Mouse (Mus musculus): Measurements from ENCODE around the gene Olfr912.

Gene Olfr912

GRCm38 (mm10) chr9:38579878-38580277 lies at the start of gene Olfr912:
TSS of gene Olfr912 (plus strand) at chr9:38580178.
- no peak for DNase-seq

- DNase-seq, result no peak
These were observed 42.4 kb upstream of the Olfr912 start, which contains the start of gene Olfr910 for GRCm38 (mm10) chr9:38537549-38537948. TSS of gene Olfr910 (plus strand) at chr9:38537849.

- no peak for DNase-seq
These were observed 11.1 kb downstream of the Olfr912 start for GRCm38 (mm10) chr9:38591056-38591455.

GRCm38 (mm10) chr9:38592459-38592858 lies 12.5 kb downstream of the Olfr912 start, which contains the start of gene Olfr913:
TSS of gene Olfr913 (plus strand) at chr9:38592759.
- DNase-seq, result no peak

- no peak for DNase-seq
These were observed 24.8 kb downstream of the Olfr912 start, which contains the start of gene Olfr914 for GRCm38 (mm10) chr9:38604802-38605201. TSS of gene Olfr914 (plus strand) at chr9:38605102.

GRCm38 (mm10) chr9:38632406-38632805 lies 52.4 kb downstream of the Olfr912 start:
- DNase-seq, result no peak
